Mouse (Mus musculus) liver, embryonic 14.5 days (tissue): ENCODE data around the gene Sema5a.

Source experiments
- CTCF ChIP-seq: IDR thresholded peaks from 2 replicates; pipeline ENCODE4 v1.5.1; 2016; ENCODE audit warnings: antibody characterized with exemption, low read depth, control low read depth
- EP300 ChIP-seq: IDR thresholded peaks from 2 replicates; pipeline ENCODE4 v1.6.1; 2016; ENCODE audit warnings: antibody characterized with exemption, low read depth

- no peak for TF ChIP-seq CTCF
- no peak for TF ChIP-seq EP300
These were observed 17.7 kb upstream of the Sema5a start for GRCm38 (mm10) chr15:32226888-32227395.
